Mouse (Mus musculus) heart, embryonic 15.5 days (tissue): ENCODE data around the gene Lipt2. TPM values are rescaled to one million over a fixed set of nuclear protein-coding genes. Genes with fewer than 3 reads are reported as not detected.
A peak's percentile ranks its signal among the peaks of the same experiment; 100 is the strongest.

Experiments
- ATAC-seq: fragments of 200-750 bp; cut with Nextera tagmentation; replicated peaks from 2 replicates; pipeline ENCODE4 v1.8.0; 2017; ENCODE audit warnings: low read depth, moderate TSS enrichment; ENCODE audit not compliant: insufficient number of reproducible peaks, insufficient read depth, low FRiP score
- H3K27ac ChIP-seq: fragments of 300-500 bp; sonication (generic); 2 replicates; pipeline ENCODE4 v1.5.1; 2015; ENCODE audit warnings: mild to moderate bottlenecking, inconsistent platforms
- H3K27me3 ChIP-seq: fragments of 300-500 bp; sonication (generic); 2 replicates; pipeline ENCODE4 v1.6.1; 2015; ENCODE audit warnings: inconsistent platforms
- H3K36me3 ChIP-seq: fragments of 300-500 bp; sonication (generic); 2 replicates; pipeline ENCODE4 v1.6.1; 2015; ENCODE audit warnings: mild to moderate bottlenecking, inconsistent platforms
- H3K4me1 ChIP-seq: fragments of 300-500 bp; sonication (generic); replicated peaks from 2 replicates; pipeline ENCODE4 v1.6.1; 2015; ENCODE audit warnings: inconsistent platforms
- H3K4me2 ChIP-seq: fragments of 300-500 bp; sonication (generic); 2 replicates; pipeline ENCODE4 v1.6.1; 2015; ENCODE audit warnings: inconsistent platforms, mild to moderate bottlenecking, moderate library complexity
- H3K4me3 ChIP-seq: fragments of 300-500 bp; sonication (generic); 2 replicates; pipeline ENCODE4 v1.5.1; 2015; ENCODE audit warnings: mild to moderate bottlenecking, inconsistent platforms
- H3K9ac ChIP-seq: fragments of 300-500 bp; sonication (generic); 2 replicates; pipeline ENCODE4 v1.6.1; 2015; ENCODE audit warnings: mild to moderate bottlenecking, inconsistent platforms
- H3K9me3 ChIP-seq: fragments of 300-500 bp; sonication (generic); replicated peaks from 2 replicates; pipeline ENCODE4 v1.6.1; 2016; ENCODE audit warnings: inconsistent platforms
- WGBS: fragments of 180-500 bp; shearing (Covaris S2); methylation state at CpG from one replicate; pipeline ENCODE4 v1.1.7; 2015; ENCODE audit warnings: mixed read lengths; 5-methylcytosine and 5-hydroxymethylcytosine counted together
- polyA plus RNA-seq: library from polyadenylated mRNA; unstranded; fragments of >200 nt; fragmentation: Nextera tagmentation; extraction: Ambion mirVana; gene quantifications from 2 replicates; pipeline ENCODE4 v1.2.1, GENCODE M21; 2015

Lipt2 gene
- polyA plus RNA-seq, 1 experiment from 2014 or later = 11.2 TPM

DNA sequence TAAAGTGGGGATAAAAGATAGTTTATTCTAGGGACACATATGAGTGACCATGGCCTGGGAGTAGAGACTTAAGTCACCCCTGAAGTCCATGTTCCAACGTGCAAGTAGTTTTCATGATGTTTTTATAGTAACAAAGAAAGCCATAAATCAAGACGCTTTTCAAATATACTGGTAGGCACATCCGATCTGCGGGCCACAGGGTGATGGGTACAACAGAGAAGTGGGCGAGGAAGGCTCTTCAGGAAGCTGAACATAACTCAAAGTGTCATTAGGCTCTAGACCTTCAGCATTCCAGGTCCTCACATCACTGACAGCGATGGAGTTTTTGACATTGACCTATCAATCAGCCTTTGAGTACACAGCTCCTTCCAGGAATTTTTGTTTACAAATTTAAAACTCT, 28.5 kb upstream of the Lipt2 start:
- 62% methylated on average over 6 of the region's 6 CpGs for WGBS
- no peaks in the 10 kb centered on the region for H3K36me3 ChIP-seq
- no peak overlapping the region for H3K4me3 ChIP-seq
- no peaks in the 10 kb centered on the region for H3K4me1 ChIP-seq
- H3K27me3 ChIP-seq = no peaks in the 10 kb centered on the region
- no peak for ATAC-seq
- no peak overlapping the region for H3K9ac ChIP-seq
- no peak overlapping the region for H3K4me2 ChIP-seq
- no peaks in the 10 kb centered on the region for H3K9me3 ChIP-seq
- H3K27ac ChIP-seq = no peak overlapping the region

DNA sequence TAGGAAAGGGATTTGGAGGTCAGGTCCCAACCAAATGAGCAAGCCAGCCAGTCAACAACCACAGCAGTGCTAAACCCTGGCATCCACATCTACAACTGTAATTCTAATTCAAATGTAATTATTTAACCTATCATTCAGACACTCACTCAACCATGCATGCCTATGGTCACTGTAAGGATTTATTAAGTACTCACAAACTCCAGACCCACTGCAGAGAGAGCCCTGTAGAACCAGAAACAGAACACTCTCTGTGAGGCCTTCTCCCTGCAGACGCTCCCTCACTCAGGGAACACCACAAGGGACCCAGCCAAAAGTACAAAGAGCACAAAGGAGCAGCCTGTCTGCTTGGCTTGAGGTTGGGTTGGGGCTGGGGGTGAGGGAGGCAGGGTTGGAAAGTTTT, 26.7 kb upstream of the Lipt2 start:
- Histone ChIP-seq H3K4me1 (no peaks in the 10 kb centered on the region), H3K4me3 (no peak overlapping the region), H3K36me3 (no peaks in the 10 kb centered on the region), H3K27me3 (no peaks in the 10 kb centered on the region), H3K27ac (no peak overlapping the region), H3K4me2 (no peak overlapping the region), H3K9ac (no peak overlapping the region), H3K9me3 (no peaks in the 10 kb centered on the region)
- ATAC-seq = no peak
- 80% methylated on average over 1 of the region's 1 CpGs for WGBS

DNA sequence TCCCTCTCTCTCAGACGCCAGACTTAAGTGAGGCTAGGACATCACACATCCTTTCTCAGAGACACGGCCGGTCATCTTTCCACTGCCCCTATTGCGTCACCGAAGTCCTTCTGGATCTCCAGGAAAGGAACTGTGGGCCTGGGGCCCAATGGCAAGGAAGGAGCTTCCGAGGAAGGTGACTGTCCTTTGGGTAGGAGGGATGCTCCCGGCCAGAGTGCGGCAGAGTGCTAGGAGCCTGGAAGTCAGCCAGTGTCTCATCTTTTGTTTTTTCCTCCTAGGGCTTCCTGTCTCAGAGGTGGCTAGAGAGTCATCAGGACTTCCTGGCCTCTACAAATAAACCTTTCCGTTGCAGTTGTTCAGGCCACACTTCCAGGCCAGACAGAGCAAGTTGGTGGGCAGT, 22.0 kb upstream of the Lipt2 start:
- Histone ChIP-seq H3K27ac (no peak overlapping the region), H3K9ac (no peak overlapping the region), H3K4me3 (no peak overlapping the region), H3K36me3 (no peaks in the 10 kb centered on the region), H3K4me2 (no peak overlapping the region), H3K9me3 (no peaks in the 10 kb centered on the region), H3K27me3 (no peaks in the 10 kb centered on the region), H3K4me1 (no peaks in the 10 kb centered on the region)
- 61% methylated on average over 9 of the region's 9 CpGs for WGBS
- no peak for ATAC-seq

DNA sequence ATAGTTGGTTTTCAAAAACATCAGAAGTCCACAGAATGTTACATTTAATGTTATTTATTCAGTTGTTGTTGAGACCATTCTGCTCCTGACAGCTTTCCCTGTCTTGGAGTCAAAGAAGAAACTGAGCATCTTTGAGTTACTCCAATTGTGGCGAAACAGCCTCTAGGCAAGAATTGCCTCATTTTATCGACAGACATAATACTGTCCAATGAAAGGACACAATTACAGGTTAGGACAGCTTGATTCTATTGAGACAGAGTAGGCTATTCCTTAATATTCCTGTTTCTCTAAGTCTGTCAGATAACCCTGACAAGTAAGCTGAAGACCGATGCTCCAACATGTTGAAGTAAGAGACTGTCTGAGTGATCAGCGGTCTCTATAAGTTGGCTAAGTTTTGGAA, 21.0 kb upstream of the Lipt2 start:
- H3K9me3 ChIP-seq = no peaks in the 10 kb centered on the region
- ATAC-seq = no peak
- 91% methylated on average over 4 of the region's 4 CpGs for WGBS
- no peaks in the 10 kb centered on the region for H3K4me1 ChIP-seq
- no peak overlapping the region for H3K4me2 ChIP-seq
- no peak overlapping the region for H3K4me3 ChIP-seq
- no peaks in the 10 kb centered on the region for H3K36me3 ChIP-seq
- H3K27ac ChIP-seq = no peak overlapping the region
- H3K9ac ChIP-seq = no peak overlapping the region
- no peaks in the 10 kb centered on the region for H3K27me3 ChIP-seq

DNA sequence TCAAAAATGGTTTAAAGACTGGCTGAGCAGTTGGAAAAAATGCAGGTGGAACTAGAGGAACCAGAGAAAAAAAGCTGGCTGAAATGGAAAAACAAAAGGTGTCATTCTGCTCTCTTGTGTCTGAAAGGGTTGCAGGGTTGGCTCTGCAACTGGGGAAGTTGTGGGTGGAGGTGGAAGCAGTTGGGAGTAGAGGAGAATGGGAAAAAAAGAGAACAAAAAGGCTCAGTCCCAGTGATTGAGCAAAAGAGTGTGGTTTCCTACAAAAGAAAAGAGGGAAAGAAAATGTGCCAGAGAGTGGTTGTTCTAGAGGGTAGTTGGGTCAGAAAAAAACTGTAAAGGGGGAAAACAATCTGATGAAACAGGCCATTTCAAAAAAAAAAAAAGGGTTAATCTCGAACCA, 18.5 kb upstream of the Lipt2 start:
- no peak for ATAC-seq
- no peak overlapping the region for H3K9ac ChIP-seq
- 67% methylated on average over 1 of the region's 1 CpGs for WGBS

DNA sequence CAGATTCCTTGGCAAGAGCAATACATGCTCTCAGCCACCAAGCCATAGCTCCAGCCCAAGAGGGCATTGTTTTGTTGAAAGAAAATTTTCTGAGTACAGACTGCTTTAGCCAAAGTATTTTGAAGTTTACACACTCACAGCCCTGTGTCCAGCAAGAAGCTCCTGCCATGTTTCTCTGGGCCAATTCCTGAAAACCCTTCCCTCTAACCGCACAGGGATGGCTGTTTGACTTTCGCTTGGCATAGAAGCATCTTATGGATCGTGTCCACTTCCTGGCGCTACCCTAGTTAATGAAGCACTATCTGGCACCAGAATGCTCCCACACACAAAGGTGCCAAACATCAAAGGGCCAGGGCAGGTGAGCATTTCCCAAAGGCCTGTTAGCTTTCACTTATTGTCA, 10.5 kb upstream of the Lipt2 start:
- Histone ChIP-seq H3K4me1 (no peaks in the 10 kb centered on the region), H3K9me3 (no peaks in the 10 kb centered on the region), H3K36me3 (no peaks in the 10 kb centered on the region), H3K4me3 (no peak overlapping the region), H3K9ac (no peak overlapping the region), H3K4me2 (no peak overlapping the region), H3K27ac (no peak overlapping the region), H3K27me3 (no peaks in the 10 kb centered on the region)
- no peak for ATAC-seq
- 88% methylated on average over 4 of the region's 4 CpGs for WGBS

More for the DNA sequence above, 18.5 kb upstream of the Lipt2 start:
- H3K4me2 ChIP-seq = no peak overlapping the region
- H3K9me3 ChIP-seq = no peaks in the 10 kb centered on the region
- H3K27me3 ChIP-seq = no peaks in the 10 kb centered on the region
- no peak overlapping the region for H3K27ac ChIP-seq
- H3K4me3 ChIP-seq = no peak overlapping the region
- H3K4me1 ChIP-seq = no peaks in the 10 kb centered on the region
- H3K36me3 ChIP-seq = no peaks in the 10 kb centered on the region

DNA sequence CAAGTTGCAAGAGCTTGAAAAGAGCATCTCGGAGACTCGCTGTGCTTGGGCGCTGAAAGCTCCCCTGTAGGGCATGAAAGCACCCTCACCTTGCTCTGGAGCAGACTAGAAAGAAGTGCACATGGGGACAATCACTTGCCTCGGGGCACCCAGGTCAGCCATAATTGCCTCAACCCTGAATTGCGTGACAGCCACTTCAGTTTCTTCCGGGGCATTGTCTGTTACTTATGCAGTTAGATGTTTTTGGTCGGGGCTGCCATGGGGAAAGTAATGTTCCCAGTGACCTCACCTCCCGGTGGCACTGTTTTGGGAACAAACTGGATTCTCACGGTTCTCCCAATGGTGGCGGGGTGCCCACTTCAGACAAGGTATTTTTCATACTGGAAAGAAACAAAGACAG, 9.0 kb upstream of the Lipt2 start:
- Histone ChIP-seq H3K27me3 (no peaks in the 10 kb centered on the region), H3K4me2 (no peak overlapping the region), H3K9ac (no peak overlapping the region), H3K4me3 (no peak overlapping the region), H3K4me1 (no peaks in the 10 kb centered on the region), H3K27ac (no peak overlapping the region), H3K9me3 (no peaks in the 10 kb centered on the region), H3K36me3 (no peaks in the 10 kb centered on the region)
- no peak for ATAC-seq
- 57% methylated on average over 10 of the region's 10 CpGs for WGBS

DNA sequence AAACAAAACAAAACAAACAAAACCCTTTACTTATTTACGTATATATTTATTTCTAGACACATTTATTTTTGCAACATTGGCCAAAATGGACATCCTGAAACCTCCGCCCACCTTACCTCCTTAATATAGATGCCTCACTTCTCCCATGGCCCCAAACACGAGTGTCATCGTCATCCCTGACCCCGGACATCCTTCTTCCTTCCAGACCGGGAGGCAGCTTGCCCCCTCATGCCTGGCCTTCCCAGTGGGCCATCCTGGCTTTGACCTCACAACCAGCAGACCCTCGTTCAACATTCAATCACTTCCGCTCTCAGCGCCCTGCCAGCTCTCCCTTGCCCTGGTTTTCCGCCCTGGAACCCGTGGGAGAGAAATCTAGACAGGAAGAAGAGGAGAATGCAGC, 8.5 kb upstream of the Lipt2 start:
- Histone ChIP-seq H3K27ac (no peak overlapping the region), H3K4me3 (no peak overlapping the region), H3K4me2 (no peak overlapping the region), H3K9me3 (no peaks in the 10 kb centered on the region), H3K4me1 (no peaks in the 10 kb centered on the region), H3K36me3 (no peaks in the 10 kb centered on the region), H3K27me3 (no peaks in the 10 kb centered on the region), H3K9ac (no peak overlapping the region)
- WGBS = 79% methylated on average over 11 of the region's 11 CpGs
- no peak for ATAC-seq

DNA sequence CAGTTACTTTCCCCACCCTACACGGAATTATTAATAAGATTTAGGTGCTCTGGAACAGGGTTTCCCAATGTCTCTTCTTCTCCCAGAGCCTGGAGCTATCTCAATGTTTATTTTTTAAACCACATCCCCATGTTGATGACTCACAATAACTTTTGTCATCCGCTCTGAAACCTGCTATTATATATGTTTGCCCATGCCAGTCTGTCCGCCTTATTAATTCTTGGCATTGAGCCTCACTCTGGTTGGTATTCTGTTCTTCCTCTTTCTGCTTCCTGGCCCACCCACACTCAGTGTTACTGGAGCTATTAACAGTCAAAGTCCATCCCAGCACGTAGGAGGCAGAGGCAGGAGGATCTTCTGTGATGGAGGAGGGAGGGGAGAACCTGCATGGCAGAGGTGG, 1.4 kb upstream of the Lipt2 start:
- ATAC-seq = no peak
- H3K27me3 ChIP-seq = no peaks in the 10 kb centered on the region
- H3K4me3 ChIP-seq = no peak overlapping the region
- H3K4me2 ChIP-seq = no peak overlapping the region
- 66% methylated on average over 4 of the region's 4 CpGs for WGBS
- no peak overlapping the region for H3K27ac ChIP-seq
- H3K9me3 ChIP-seq = no peaks in the 10 kb centered on the region
- H3K9ac ChIP-seq = no peak overlapping the region
- H3K36me3 ChIP-seq = no peaks in the 10 kb centered on the region
- H3K4me1 ChIP-seq = peaks cover 5% of the 10 kb centered on the region; the same call in 1 of the 2 replicates

DNA sequence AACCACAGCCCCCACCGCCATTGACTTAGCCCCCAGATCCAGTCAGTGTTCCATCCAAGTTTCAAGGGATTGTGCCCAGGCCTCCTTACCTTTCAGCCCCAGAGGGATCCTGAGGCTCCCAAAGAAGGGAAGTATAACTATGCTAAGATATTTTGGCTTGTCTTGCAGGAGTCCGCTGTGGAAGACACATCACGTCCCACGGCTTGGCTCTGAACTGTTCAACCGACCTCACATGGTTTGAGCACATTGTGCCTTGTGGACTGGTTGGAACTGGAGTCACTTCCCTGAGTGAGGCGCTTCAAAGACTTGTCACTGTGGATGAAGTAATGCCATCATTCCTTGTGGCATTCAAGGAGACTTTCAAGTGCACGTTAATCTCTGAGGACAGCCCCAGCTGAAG, 929 bp downstream of the Lipt2 start:
- Histone ChIP-seq H3K27me3 (no peaks in the 10 kb centered on the region), H3K9ac (peak overlapping the region; percentile 89), H3K9me3 (no peaks in the 10 kb centered on the region), H3K36me3 (no peaks in the 10 kb centered on the region), H3K27ac (peak overlapping the region; percentile 98), H3K4me3 (peak overlapping the region; percentile 94), H3K4me2 (peak overlapping the region; percentile 97), H3K4me1 (peaks cover 12% of the 10 kb centered on the region)
- ATAC-seq = no peak
- 64% methylated on average over 7 of the region's 7 CpGs for WGBS

DNA sequence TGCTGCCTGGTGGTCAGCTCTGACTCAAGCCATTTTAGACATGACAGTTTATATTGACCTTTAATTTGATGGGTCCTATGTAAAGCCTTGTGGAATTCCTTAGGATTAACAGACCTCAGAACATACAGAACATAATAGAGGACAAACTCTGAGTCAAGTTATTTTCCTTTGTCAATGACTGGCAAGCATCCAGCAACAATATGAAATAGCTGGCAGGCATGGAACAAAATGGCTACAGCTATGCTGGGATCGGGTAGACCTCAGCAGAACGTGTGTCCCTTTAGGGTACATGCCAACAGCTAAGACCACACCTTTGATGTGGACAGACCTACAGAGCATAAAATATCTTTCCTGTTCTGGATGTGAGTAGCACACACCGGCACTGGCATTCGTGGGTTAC, 4.4 kb downstream of the Lipt2 start:
- peaks cover 12% of the 10 kb centered on the region for H3K4me1 ChIP-seq
- no peak for ATAC-seq
- H3K9me3 ChIP-seq = no peaks in the 10 kb centered on the region
- no peaks in the 10 kb centered on the region for H3K36me3 ChIP-seq
- no peak overlapping the region for H3K9ac ChIP-seq
- no peak overlapping the region for H3K4me3 ChIP-seq
- no peak overlapping the region for H3K27ac ChIP-seq
- H3K27me3 ChIP-seq = no peaks in the 10 kb centered on the region
- no peak overlapping the region for H3K4me2 ChIP-seq
- WGBS = 63% methylated on average over 4 of the region's 4 CpGs

DNA sequence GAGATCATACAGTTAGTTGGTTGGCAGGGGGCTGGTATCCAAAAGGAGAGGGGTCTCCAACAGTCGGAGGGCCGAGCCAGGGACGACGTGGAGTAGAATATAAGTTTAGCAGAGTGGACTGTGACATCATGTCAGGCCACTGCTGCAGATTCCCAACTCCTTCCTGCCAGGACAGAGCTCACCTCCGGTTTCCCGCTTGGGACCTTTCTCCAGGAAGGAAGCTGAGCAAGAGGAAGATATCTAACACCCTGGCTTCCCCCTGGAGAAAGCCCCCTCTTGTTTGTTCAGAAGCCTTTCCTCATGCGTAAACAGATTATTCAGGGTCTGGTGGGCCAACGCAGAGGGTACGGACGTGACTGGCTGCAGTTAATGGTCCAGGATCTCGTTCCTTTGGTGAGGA, 9.6 kb downstream of the Lipt2 start:
- 59% methylated on average over 11 of the region's 11 CpGs for WGBS
- H3K9me3 ChIP-seq = no peaks in the 10 kb centered on the region
- H3K36me3 ChIP-seq = no peaks in the 10 kb centered on the region
- peaks cover 3% of the 10 kb centered on the region; the same call in 1 of the 2 replicates for H3K4me1 ChIP-seq
- H3K27me3 ChIP-seq = no peaks in the 10 kb centered on the region
- H3K4me3 ChIP-seq = no peak overlapping the region
- no peak overlapping the region for H3K9ac ChIP-seq
- ATAC-seq = 0 out of 2 replicates have a peak, but pooled peaks have one; percentile 7
- H3K27ac ChIP-seq = no peak overlapping the region
- no peak overlapping the region for H3K4me2 ChIP-seq
